Mouse (Mus musculus) embryo, embryonic 9.5 days (tissue): Measurements from ENCODE around the gene Cldn13.
A peak's percentile ranks its signal among the peaks of the same experiment; 100 is the strongest.
"Not testable (repeated sequence)": the region's sequence is repeated elsewhere in the genome, so short reads cannot be mapped to it uniquely, and the experiment has no call there.

Source experiments
- DNase-seq: peaks from one replicate; pipeline ENCODE4 v3.0.0-alpha.2; 2017; ENCODE audit errors: extremely low spot score

Gene Cldn13

DNA sequence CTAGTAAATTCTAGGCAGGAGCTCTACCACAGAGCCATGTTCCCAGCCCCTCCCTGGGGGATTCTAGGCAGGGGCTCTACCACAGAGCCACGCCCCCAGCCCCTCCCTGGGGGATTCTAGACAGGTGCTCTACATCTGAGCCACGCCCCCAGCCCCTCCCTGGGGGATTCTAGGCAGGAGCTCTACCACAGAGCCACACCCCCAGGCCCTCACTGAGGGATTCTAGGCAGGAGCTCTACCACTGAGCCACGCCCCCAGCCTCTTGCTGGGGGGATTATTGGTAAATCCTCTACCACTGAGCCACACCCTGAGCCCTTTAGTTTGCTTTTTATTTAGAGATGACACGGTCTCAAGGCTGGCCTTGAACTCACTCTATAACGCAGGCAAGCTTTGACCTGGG is 18.4 kb upstream of the Cldn13 start:
- DNase-seq = not testable (repeated sequence)

DNA sequence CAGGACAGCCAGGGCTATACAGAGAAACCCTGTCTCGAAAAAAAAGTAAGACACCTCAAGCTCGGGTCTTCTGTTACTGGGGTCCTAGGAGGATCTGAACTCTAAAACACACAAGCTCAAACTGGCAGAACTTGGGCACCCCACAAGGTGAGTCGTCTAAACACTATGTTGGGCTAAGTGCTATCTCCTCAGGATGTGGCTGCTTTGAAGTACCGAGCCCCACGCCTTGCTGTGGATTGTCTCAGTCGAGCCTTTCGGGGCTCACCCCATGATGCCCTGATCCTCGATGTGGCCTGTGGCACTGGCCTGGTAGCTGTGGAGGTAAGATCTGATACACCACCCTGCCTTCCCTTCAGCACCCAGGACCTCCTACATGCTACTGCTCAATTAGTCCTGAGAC is 18.0 kb upstream of the Cldn13 start:
- no peak for DNase-seq

- peak; percentile 64 for DNase-seq
Measured at GRCm38 (mm10) chr5:134932903-134933276, 17.6 kb upstream of the Cldn13 start.

DNA sequence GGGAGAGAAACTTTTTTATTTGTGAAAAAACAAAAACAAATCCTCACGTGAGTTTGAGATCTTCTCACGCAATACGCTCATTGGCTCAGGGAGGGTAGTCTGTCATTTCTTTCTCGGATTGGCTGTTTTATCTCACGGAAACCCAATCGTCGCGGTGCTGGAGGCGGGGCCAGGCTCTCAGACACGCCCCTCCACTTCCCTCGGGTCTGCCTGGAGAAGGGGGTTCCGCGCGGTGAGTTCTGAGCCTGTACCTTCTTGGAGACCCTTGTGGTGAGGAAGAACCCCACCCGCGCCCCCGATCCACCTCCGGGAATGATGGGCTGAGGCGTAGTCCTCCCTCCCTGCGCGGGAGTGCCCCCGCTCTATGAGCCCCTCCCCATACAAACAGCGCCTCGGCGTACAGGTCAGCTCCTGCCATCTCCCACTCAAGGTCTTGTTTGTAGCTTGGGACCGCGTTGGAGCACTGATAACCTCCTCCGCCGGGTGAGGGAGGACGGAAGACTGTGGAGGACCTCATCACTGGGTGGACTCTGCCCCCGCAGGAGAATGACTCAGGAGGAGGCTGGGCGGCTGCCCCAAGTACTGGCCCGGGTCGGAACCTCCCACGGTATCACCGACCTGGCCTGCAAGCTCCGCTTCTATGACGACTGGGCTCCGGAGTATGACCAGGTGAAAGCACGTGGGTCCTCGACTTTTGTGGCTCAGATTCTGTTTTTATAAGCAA is 17.0 kb upstream of the Cldn13 start, which contains the start of gene Mettl27:
Gene Mettl27, plus strand, starts transcription at position 190 of the 724 bp plus-strand sequence.
- DNase-seq = peak; percentile 90

DNA sequence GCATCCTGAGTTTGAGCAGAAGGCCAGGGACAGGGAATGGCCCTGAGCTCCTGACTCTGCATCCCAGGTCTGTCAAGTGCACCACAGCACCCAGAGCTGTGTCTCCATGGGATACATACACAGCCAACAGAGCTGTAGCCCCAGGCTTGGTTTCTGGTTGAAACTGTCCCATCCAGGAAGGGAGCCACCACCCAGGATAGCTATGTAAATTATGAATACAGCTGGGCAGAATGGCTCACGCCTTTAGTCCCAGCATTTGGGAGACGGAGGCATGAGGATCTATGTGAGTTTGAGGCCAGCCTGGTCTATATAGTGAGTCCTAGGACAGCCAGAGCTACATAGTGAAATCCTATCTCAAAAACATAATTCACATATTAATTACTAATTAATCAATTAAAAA is 14.7 kb upstream of the Cldn13 start:
- no peak for DNase-seq

GRCm38 (mm10) chr5:134926726-134927125 is 11.4 kb upstream of the Cldn13 start:
- DNase-seq = no peak

DNA sequence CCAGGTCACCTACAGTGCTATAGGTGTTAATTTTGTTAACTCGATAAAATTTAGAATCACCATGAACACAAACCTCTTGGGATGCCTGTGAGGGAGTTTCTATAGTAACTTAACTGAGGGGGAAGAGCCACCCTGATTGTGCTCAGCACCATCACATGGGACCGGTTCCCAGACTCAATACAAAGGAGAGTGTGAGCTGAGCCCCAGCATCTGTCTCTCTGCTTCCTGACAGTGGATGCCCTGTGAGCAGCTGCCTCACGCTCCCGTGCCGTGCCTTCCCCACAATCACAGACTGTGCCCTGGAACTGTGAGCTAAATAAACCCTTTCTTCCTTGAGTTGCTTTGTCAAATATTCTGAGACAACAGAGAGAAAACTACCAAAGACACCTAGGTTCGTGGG is 7.8 kb upstream of the Cldn13 start:
- DNase-seq = no peak

DNA sequence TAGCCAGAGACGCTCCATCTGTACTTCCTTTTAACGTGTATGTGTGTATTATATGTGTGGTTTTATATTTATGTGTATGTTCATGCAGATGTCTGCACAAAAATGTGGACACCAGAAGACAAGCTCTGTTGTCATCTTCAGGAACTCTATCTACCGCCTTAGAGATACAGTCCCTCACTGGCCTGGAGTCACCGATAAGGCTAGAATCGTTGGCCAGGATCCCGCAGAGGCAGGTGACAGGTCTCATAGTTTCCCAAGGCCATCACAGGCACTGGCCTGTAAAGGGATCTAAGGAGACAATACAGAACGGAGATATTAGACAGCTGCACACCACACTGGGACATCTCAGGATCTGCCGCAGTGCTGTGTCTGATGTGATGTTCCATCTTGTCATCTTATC is 5.8 kb upstream of the Cldn13 start:
- no peak for DNase-seq

DNA sequence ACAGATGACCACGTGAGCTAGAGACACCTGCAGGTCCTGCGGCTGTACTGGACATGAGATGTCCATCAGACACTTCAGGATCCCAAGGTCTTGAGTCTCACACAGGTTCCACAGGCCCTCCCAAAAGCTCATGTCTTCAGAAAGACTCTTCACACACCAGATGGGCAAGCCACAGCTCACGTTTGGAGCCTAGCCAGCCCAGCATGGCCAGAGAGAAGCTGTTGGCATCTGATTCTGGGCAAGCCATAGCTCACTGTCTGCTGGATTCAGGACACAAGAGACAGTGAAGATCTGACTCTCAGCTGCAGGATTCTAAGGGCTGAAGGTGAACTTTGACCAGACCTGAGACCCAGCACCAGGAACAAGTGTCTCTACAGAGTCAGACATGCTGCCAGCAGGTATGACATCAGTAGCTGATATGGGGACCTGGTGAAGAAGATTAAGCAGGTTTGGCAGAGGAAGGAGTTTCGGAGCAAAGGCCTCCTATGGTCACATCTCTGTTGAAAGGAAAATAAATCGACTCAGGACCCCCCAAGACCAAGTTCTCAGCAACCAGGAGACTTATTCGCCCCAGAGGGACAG is 4.9 kb upstream of the Cldn13 start:
- DNase-seq = no peak

- no peak for DNase-seq
Measured at GRCm38 (mm10) chr5:134919097-134919496, 3.8 kb upstream of the Cldn13 start.

GRCm38 (mm10) chr5:134918071-134918832 is 2.9 kb upstream of the Cldn13 start:
- peak; percentile 48 for DNase-seq

- DNase-seq = no peak
Measured at GRCm38 (mm10) chr5:134914510-134914909, 816 bp downstream of the Cldn13 start.

DNA sequence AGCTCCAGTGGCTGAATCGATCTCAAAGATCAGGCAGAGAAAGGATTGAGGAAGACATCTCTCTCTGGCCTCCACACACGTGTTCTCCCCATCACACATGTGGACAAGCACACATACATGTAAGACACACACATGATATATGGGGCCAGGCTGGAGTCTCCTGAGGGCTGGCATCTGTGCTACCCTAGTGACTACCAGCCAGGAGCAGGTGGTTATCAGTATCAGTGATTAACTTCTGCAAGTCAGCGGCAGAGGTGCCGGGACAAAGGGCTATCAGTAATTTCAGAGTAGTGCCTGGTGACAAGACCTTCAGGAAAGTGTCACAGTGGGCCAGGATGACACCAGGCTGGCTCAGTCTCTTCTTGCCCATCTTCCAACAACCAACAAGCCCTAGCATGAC is 1.6 kb downstream of the Cldn13 start:
- no peak for DNase-seq

DNA sequence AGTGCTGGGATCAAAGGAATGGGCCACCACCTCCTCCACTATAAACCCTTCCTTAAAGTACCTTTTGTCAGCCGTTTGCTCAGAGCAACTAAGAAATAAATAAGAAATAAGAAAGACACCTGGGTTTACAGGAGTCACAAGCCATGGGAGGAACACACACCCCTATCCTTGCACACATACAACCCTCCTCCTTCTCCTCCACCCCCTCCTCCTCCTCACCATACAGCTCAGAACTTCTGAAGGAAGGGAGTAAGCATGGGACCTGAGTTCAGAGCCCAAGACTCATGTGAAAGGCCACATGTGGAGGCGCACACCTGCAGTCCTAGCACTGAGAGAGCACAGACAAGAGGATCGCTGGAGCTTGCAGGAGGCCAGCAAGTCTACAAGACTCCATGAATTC is 2.0 kb downstream of the Cldn13 start:
- no peak for DNase-seq

GRCm38 (mm10) chr5:134911901-134912300 is 3.4 kb downstream of the Cldn13 start:
- no peak for DNase-seq

DNA sequence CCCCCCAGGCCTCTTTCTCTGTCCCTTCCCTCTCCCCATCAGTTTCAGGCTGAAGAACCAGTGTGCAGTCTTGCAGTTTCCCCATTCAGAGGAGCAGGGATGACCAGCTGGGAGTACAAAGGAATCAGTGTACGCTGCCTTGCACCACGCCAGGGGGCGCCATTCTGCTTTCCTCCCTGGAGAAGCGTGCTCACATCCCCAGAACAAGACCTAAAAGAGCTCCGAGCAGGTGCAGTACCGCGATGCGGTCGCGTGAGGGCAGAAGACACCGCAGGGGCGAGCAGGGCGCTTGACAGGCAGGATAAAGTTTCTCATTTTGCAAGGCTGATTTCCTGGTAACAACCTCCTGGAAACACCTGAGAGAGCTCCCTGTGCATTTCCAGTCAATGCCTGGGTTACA is 8.2 kb downstream of the Cldn13 start:
- DNase-seq = peak; percentile 94

GRCm38 (mm10) chr5:134906633-134907032 is 8.7 kb downstream of the Cldn13 start, which contains the start of gene Tmem270:
Gene Tmem270, minus strand, starts transcription at chr5:134906733.
- DNase-seq = no peak

GRCm38 (mm10) chr5:134901644-134902027 is 13.7 kb downstream of the Cldn13 start:
- DNase-seq = no peak

DNA sequence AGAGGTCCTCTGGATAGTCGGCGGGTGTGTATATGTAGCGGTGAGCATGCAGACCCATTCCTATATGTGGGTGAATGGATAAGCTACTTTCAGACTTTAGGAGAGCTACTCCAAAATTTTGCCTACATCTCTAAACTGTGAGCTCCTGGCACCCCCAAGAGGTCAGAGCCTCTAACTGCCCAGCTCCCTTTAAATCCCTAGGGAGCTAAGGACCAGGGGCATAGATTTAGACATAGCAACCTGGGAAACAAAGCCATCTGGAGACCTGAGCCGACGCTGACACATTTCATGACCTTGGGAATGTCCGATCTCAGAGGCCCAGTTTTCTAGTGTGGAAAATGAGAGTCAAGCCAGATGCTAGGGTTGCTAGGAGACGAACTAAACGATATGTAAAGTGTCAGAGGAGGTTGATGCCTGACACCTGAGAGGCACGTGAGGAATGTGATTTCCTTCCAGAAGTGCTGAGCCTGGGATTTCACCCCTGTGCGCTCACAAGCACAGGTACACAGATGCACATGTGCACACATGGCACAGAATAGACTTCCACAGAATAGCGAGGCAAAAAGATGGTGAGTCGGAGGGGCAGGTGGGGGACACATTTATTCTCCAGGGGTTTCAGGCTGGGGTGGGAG is 14.2 kb downstream of the Cldn13 start:
- DNase-seq = peak; percentile 42

- no peak for DNase-seq
Measured at GRCm38 (mm10) chr5:134897596-134897995, 17.7 kb downstream of the Cldn13 start.

- DNase-seq = no peak
Measured at GRCm38 (mm10) chr5:134896965-134897364, 18.4 kb downstream of the Cldn13 start.

DNA sequence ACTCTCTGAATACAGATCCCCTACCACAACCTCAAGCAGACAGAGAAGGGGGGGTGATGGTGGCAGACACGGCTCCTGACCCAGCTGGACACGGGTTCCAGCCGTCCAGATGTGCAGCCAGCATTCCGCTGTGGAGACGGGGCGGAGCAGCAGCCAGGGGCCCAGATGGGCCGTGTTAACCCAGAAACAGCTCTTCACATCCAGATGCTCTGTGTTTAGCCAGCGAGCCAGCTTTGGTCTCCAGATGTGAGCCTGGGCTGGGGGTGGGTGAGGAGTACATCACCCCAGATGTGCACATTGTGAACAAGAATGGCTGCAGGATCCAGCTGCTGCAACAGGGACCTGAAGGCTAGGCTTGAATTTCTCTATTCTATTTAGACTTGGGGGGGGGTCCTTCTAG is 20.0 kb downstream of the Cldn13 start:
- DNase-seq = peak; percentile 22
